In the genomic region with DNA sequence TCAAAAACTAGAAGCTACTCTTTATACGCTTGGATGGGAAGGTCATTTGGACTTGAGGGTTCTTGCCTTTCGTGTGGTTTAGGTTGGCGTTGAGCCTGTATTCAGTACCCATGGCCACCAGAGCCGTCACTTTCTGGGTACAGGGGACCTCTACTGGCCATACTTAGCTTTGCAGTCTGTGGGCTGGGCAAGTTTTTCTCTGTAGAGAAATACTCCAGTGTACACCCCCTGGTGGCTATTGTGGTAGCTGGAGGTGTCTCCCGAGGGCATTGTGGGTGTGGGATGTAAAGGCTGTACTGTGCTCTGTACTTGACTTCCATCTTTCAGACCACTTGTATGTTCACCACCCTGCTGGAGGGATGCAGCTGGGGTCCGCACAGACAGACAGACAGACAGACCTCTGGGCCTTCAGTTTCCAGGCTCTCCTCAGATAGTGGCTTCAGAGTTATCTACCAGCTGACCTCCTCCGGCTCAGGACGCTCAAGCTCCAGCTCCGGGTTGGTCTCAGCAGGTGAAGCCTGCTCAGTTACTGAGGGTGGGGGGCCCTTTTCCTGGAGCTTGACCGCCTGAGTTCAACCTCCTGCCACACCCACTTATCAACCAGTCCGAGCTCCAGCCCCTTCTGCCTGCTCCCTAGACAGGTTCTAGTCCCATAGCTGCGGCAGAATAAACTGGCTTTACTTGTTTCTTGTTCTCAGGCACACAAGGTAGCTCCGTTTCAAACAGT, we compare ENCODE assay signal across 8 mouse cellular contexts. TPM values are rescaled to one million over a fixed set of nuclear protein-coding genes. Genes with fewer than 3 reads are reported as not detected.
DNase-seq lines count a peak whose midpoint lies in the region; ATAC-seq and TF ChIP-seq lines count a peak whose summit lies in the region.

No protein-coding gene starts in this region.

- 43% methylated on average over 13 of the region's 13 CpGs for WGBS in hindbrain, embryonic 16.5 days

- H3K27ac ChIP-seq in gastrocnemius, adult 2 months, result no peak overlapping the region
- no peak overlapping the region for H3K27ac ChIP-seq in hindbrain, embryonic 16.5 days (ENCODE audit: low read depth, low read length)

- peak; percentile 88 for ATAC-seq in hindbrain, embryonic 16.5 days

- H3K4me2 ChIP-seq in hindbrain, embryonic 16.5 days (ENCODE audit: low read length), result no peak overlapping the region

- H3K9ac ChIP-seq in hindbrain, embryonic 16.5 days (ENCODE audit: low read depth, low read length), result no peak overlapping the region

- H3K4me1 ChIP-seq in hindbrain, embryonic 16.5 days (ENCODE audit: control insufficient read depth, insufficient read depth, low read depth, low read length), result no peaks in the 10 kb centered on the region

- no peaks in the 10 kb centered on the region for H3K36me3 ChIP-seq in hindbrain, embryonic 16.5 days (ENCODE audit: control insufficient read depth, insufficient read depth, low read length)

- intact Hi-C loops in gastrocnemius, adult 2 months (cut with DNase I), result loop anchor here (1.0 to 2.0 kb wide), 3 partner anchors 70 to 252 kb away; a partner anchor contains a TSS

- peak; percentile 87 for DNase-seq in WW6 (ENCODE audit: low read depth, low spot score)
- DNase-seq in cerebellum, postnatal 4 days (ENCODE audit: low spot score in 2 of 2), result peak; percentile 75 to 92
- peak; percentile 89 for DNase-seq in gastrocnemius, adult 2 months
- DNase-seq in left cerebral cortex, adult 11 months (ENCODE audit: low spot score), result peak; percentile 85
- peak; percentile 98 for DNase-seq in lung, postnatal 36 days
- peak; percentile 90 for DNase-seq in right cerebral cortex, adult 18-20 months
- peak; percentile 44 for DNase-seq in urinary bladder, adult 2 months (ENCODE audit: low spot score)

- no peak for TF ChIP-seq CTCF in gastrocnemius, adult 2 months (IDR thresholded peaks at IDR 0.05)

- H3K27me3 ChIP-seq in hindbrain, embryonic 16.5 days (replicated peaks; ENCODE audit: control insufficient read depth, insufficient read depth, low read length), result no peaks in the 10 kb centered on the region

- H3K4me3 ChIP-seq in gastrocnemius, adult 2 months, result no peak overlapping the region
- no peak overlapping the region for H3K4me3 ChIP-seq in hindbrain, embryonic 16.5 days (ENCODE audit: low read length)

- H3K9me3 ChIP-seq in hindbrain, embryonic 16.5 days (ENCODE audit: control insufficient read depth, low read length), result no peaks in the 10 kb centered on the region

RNA-seq across cellular contexts. Expression of a gene that starts 34.2 kb away (rescaled TPM):
- 10 to 100 TPM; 13.5 to 17.3 TPM for total RNA-seq in gastrocnemius, adult 2 months (2021)
- 63.5 and 64.0 TPM in 2 replicates for polyA plus RNA-seq in hindbrain, embryonic 16.5 days (2015; fragmentation: Nextera tagmentation; extraction: Ambion mirVana)
- 16.7 and 17.9 TPM in 2 replicates for polyA plus RNA-seq in urinary bladder, adult 2 months (2012; rRNA removed)

RNA-seq across cellular contexts. Expression of a gene that starts 45.3 kb away (rescaled TPM):
- total RNA-seq in gastrocnemius, adult 2 months (2021), result 10 to 100 TPM; 27.0 to 27.7 TPM
- 64.9 and 67.9 TPM in 2 replicates for polyA plus RNA-seq in hindbrain, embryonic 16.5 days (2015; fragmentation: Nextera tagmentation; extraction: Ambion mirVana)
- 24.5 and 34.0 TPM in 2 replicates for polyA plus RNA-seq in urinary bladder, adult 2 months (2012; rRNA removed)

Comparison
In these comparisons a context has a peak if more than half of its experiments do, and no peak if none do; other contexts are left out.
1. DNase-seq: peak in every context shown above with its lines; median percentile 98 in lung, postnatal 36 days; 90 in right cerebral cortex, adult 18-20 months; 89 in gastrocnemius, adult 2 months; 87 in WW6; 85 in left cerebral cortex, adult 11 months; 84 in cerebellum, postnatal 4 days; 44 in urinary bladder, adult 2 months.